Mouse (Mus musculus): ENCODE results near the gene Hnf4a.

- TF ChIP-seq MYOG (IDR thresholded peaks at IDR 0.05; ENCODE audit: control insufficient read depth, extremely low read depth, insufficient read length) (no peak), CTCF (IDR thresholded peaks at IDR 0.05; ENCODE audit: control insufficient read depth, insufficient read depth, insufficient read length) (no peak), FOSL1 (IDR thresholded peaks at IDR 0.05; ENCODE audit: insufficient read depth, low read length, poor library complexity, severe bottlenecking) (no peak), USF1 (IDR thresholded peaks at IDR 0.05; ENCODE audit: low read depth) (no peak)
These were observed 84.4 kb downstream of the Hnf4a start for GRCm38 (mm10) chr2:163590996-163591395.

Measured in C2C12 (cell line).